Mouse (Mus musculus): Measurements from ENCODE around the gene Gm13275. TPM values are rescaled to one million over a fixed set of nuclear protein-coding genes. Genes with fewer than 3 reads are reported as not detected.
"Not testable (repeated sequence)": the region's sequence is repeated elsewhere in the genome, so short reads cannot be mapped to it uniquely, and the experiment has no call there.

Gene Gm13275
- polyA plus RNA-seq, 1 experiment from 2014 or later = not detected

GRCm38 (mm10) chr4:88819659-88820058 is 25.4 kb downstream of the Gm13275 start, which contains the start of gene Ifna11:
Gene Ifna11 (plus strand): TSS chr4:88819959.
- H3K4me2 ChIP-seq (ENCODE audit: low read length) = no peak within 1 kb of the TSS
- H3K27me3 ChIP-seq (replicated peaks; ENCODE audit: control insufficient read depth, insufficient read depth, low read length) = no peaks in the 10 kb centered on the region
- no peaks in the 10 kb centered on the region for H3K4me1 ChIP-seq (ENCODE audit: control insufficient read depth, insufficient read depth, low read depth, low read length)
- WGBS = 91% methylated on average over 1 of the region's 1 CpGs
- no peak within 1 kb of the TSS for H3K4me3 ChIP-seq (ENCODE audit: low read length)
- no peak within 1 kb of the TSS for H3K9ac ChIP-seq (ENCODE audit: low read depth, low read length)
- H3K36me3 ChIP-seq (ENCODE audit: control insufficient read depth, insufficient read depth, low read length) = no peaks in the 10 kb centered on the region
- H3K9me3 ChIP-seq (ENCODE audit: control insufficient read depth, low read length) = no peaks in the 10 kb centered on the region
- no peak for ATAC-seq
- H3K27ac ChIP-seq (ENCODE audit: low read depth, low read length) = no peak within 1 kb of the TSS

- H3K27ac ChIP-seq (ENCODE audit: low read depth, low read length) = no peak overlapping the region
- H3K27me3 ChIP-seq (replicated peaks; ENCODE audit: control insufficient read depth, insufficient read depth, low read length) = no peaks in the 10 kb centered on the region
- H3K4me1 ChIP-seq (ENCODE audit: control insufficient read depth, insufficient read depth, low read depth, low read length) = no peaks in the 10 kb centered on the region
- H3K9ac ChIP-seq (ENCODE audit: low read depth, low read length) = no peak overlapping the region
- ATAC-seq = no peak
- H3K4me3 ChIP-seq (ENCODE audit: low read length) = no peak overlapping the region
- H3K4me2 ChIP-seq (ENCODE audit: low read length) = no peak overlapping the region
- WGBS = 21% methylated on average over 4 of the region's 4 CpGs
- H3K9me3 ChIP-seq (ENCODE audit: control insufficient read depth, low read length) = no peaks in the 10 kb centered on the region
- H3K36me3 ChIP-seq (ENCODE audit: control insufficient read depth, insufficient read depth, low read length) = no peaks in the 10 kb centered on the region
Measured at GRCm38 (mm10) chr4:88822995-88823394, 28.7 kb downstream of the Gm13275 start.

GRCm38 (mm10) chr4:88827116-88827515 is 32.8 kb downstream of the Gm13275 start, which contains the start of gene Ifna6:
Gene Ifna6 (plus strand): TSS chr4:88827416.
- H3K27ac ChIP-seq (ENCODE audit: low read depth, low read length); H3K9ac ChIP-seq (ENCODE audit: low read depth, low read length); H3K4me2 ChIP-seq (ENCODE audit: low read length); H3K9me3 ChIP-seq (ENCODE audit: control insufficient read depth, low read length); ATAC-seq; H3K36me3 ChIP-seq (ENCODE audit: control insufficient read depth, insufficient read depth, low read length); H3K4me1 ChIP-seq (ENCODE audit: control insufficient read depth, insufficient read depth, low read depth, low read length); H3K27me3 ChIP-seq (replicated peaks; ENCODE audit: control insufficient read depth, insufficient read depth, low read length); H3K4me3 ChIP-seq (ENCODE audit: low read length): not testable (repeated sequence)

GRCm38 (mm10) chr4:88830523-88830922 is 36.2 kb downstream of the Gm13275 start:
- WGBS = 26% methylated on average over 4 of the region's 4 CpGs

GRCm38 (mm10) chr4:88835225-88835624 is 40.9 kb downstream of the Gm13275 start, which contains the start of gene Ifna5:
Gene Ifna5 (plus strand): TSS chr4:88835525.
- WGBS = 83% methylated on average over 1 of the region's 1 CpGs
- H3K27me3 ChIP-seq (replicated peaks; ENCODE audit: control insufficient read depth, insufficient read depth, low read length); H3K9ac ChIP-seq (ENCODE audit: low read depth, low read length); H3K4me2 ChIP-seq (ENCODE audit: low read length); H3K4me1 ChIP-seq (ENCODE audit: control insufficient read depth, insufficient read depth, low read depth, low read length); H3K27ac ChIP-seq (ENCODE audit: low read depth, low read length); H3K4me3 ChIP-seq (ENCODE audit: low read length); ATAC-seq; H3K9me3 ChIP-seq (ENCODE audit: control insufficient read depth, low read length); H3K36me3 ChIP-seq (ENCODE audit: control insufficient read depth, insufficient read depth, low read length): not testable (repeated sequence)

More at GRCm38 (mm10) chr4:88830523-88830922, 36.2 kb downstream of the Gm13275 start:
- Histone ChIP-seq H3K27me3 (replicated peaks; ENCODE audit: control insufficient read depth, insufficient read depth, low read length) (no peaks in the 10 kb centered on the region), H3K4me2 (ENCODE audit: low read length) (no peak overlapping the region), H3K4me1 (ENCODE audit: control insufficient read depth, insufficient read depth, low read depth, low read length) (no peaks in the 10 kb centered on the region), H3K27ac (ENCODE audit: low read depth, low read length) (no peak overlapping the region), H3K36me3 (ENCODE audit: control insufficient read depth, insufficient read depth, low read length) (no peaks in the 10 kb centered on the region), H3K9ac (ENCODE audit: low read depth, low read length) (no peak overlapping the region), H3K9me3 (ENCODE audit: control insufficient read depth, low read length) (no peaks in the 10 kb centered on the region), H3K4me3 (ENCODE audit: low read length) (no peak overlapping the region)
- ATAC-seq = no peak

- ATAC-seq = no peak
- Histone ChIP-seq H3K27ac (ENCODE audit: low read depth, low read length) (no peak overlapping the region), H3K27me3 (replicated peaks; ENCODE audit: control insufficient read depth, insufficient read depth, low read length) (no peaks in the 10 kb centered on the region), H3K36me3 (ENCODE audit: control insufficient read depth, insufficient read depth, low read length) (no peaks in the 10 kb centered on the region), H3K4me1 (ENCODE audit: control insufficient read depth, insufficient read depth, low read depth, low read length) (no peaks in the 10 kb centered on the region), H3K4me3 (ENCODE audit: low read length) (no peak overlapping the region), H3K9ac (ENCODE audit: low read depth, low read length) (no peak overlapping the region), H3K4me2 (ENCODE audit: low read length) (no peak overlapping the region), H3K9me3 (ENCODE audit: control insufficient read depth, low read length) (no peaks in the 10 kb centered on the region)
- 39% methylated on average over 3 of the region's 3 CpGs for WGBS
Measured at GRCm38 (mm10) chr4:88838828-88839227, 44.5 kb downstream of the Gm13275 start.

GRCm38 (mm10) chr4:88840058-88840457 is 45.8 kb downstream of the Gm13275 start:
- no peaks in the 10 kb centered on the region for H3K4me1 ChIP-seq (ENCODE audit: control insufficient read depth, insufficient read depth, low read depth, low read length)
- no peak overlapping the region for H3K4me2 ChIP-seq (ENCODE audit: low read length)
- no peaks in the 10 kb centered on the region for H3K27me3 ChIP-seq (replicated peaks; ENCODE audit: control insufficient read depth, insufficient read depth, low read length)
- no peaks in the 10 kb centered on the region for H3K9me3 ChIP-seq (ENCODE audit: control insufficient read depth, low read length)
- ATAC-seq = no peak
- H3K4me3 ChIP-seq (ENCODE audit: low read length) = no peak overlapping the region
- 77% methylated on average over 3 of the region's 3 CpGs for WGBS
- H3K36me3 ChIP-seq (ENCODE audit: control insufficient read depth, insufficient read depth, low read length) = no peaks in the 10 kb centered on the region
- H3K9ac ChIP-seq (ENCODE audit: low read depth, low read length) = no peak overlapping the region
- no peak overlapping the region for H3K27ac ChIP-seq (ENCODE audit: low read depth, low read length)

- Histone ChIP-seq H3K4me2 (ENCODE audit: low read length) (no peak within 1 kb of the TSS), H3K36me3 (ENCODE audit: control insufficient read depth, insufficient read depth, low read length) (no peaks in the 10 kb centered on the region), H3K4me1 (ENCODE audit: control insufficient read depth, insufficient read depth, low read depth, low read length) (no peaks in the 10 kb centered on the region), H3K27me3 (replicated peaks; ENCODE audit: control insufficient read depth, insufficient read depth, low read length) (no peaks in the 10 kb centered on the region), H3K9ac (ENCODE audit: low read depth, low read length) (no peak within 1 kb of the TSS), H3K27ac (ENCODE audit: low read depth, low read length) (no peak within 1 kb of the TSS), H3K4me3 (ENCODE audit: low read length) (no peak within 1 kb of the TSS), H3K9me3 (ENCODE audit: control insufficient read depth, low read length) (no peaks in the 10 kb centered on the region)
- 26% methylated on average over 2 of the region's 2 CpGs for WGBS
- no peak for ATAC-seq
Measured at GRCm38 (mm10) chr4:88841438-88841911, 47.2 kb downstream of the Gm13275 start, which contains the start of gene Ifna4. Gene Ifna4 (plus strand): TSS chr4:88841861.
